Mouse (Mus musculus) layer of hippocampus, adult 11-12 months (tissue): ENCODE measurements around the gene Zfp771.
A peak's percentile ranks its signal among the peaks of the same experiment; 100 is the strongest.

Experiments used
- DNase-seq: peaks from one replicate; pipeline ENCODE4 v3.0.0; 2022; ENCODE audit warnings: low spot score

Gene Zfp771

GRCm38 (mm10) chr7:127253821-127254769 is 10.0 kb downstream of the Zfp771 start:
- DNase-seq: peak; percentile 94

- no peak for DNase-seq
Measured at GRCm38 (mm10) chr7:127255008-127255407, 10.9 kb downstream of the Zfp771 start.

- no peak for DNase-seq
Measured at GRCm38 (mm10) chr7:127255965-127256364, 11.9 kb downstream of the Zfp771 start.

- DNase-seq: no peak
Measured at GRCm38 (mm10) chr7:127256518-127256917, 12.4 kb downstream of the Zfp771 start.

GRCm38 (mm10) chr7:127259186-127259905 is 15.3 kb downstream of the Zfp771 start:
- DNase-seq: no peak

- DNase-seq: peak; percentile 99
Measured at GRCm38 (mm10) chr7:127260309-127261111, 16.4 kb downstream of the Zfp771 start, which contains the start of gene Dctpp1. Dctpp1 (minus strand) TSS chr7:127260709.

- no peak for DNase-seq
Measured at GRCm38 (mm10) chr7:127262218-127262961, 18.3 kb downstream of the Zfp771 start.

GRCm38 (mm10) chr7:127263526-127263925 is 19.5 kb downstream of the Zfp771 start:
- no peak for DNase-seq

GRCm38 (mm10) chr7:127270256-127270655 is 26.2 kb downstream of the Zfp771 start:
- DNase-seq: no peak

- DNase-seq: no peak
Measured at GRCm38 (mm10) chr7:127270666-127271065, 26.6 kb downstream of the Zfp771 start.

GRCm38 (mm10) chr7:127271093-127271492 is 27.0 kb downstream of the Zfp771 start:
- DNase-seq: no peak

- DNase-seq: no peak
Measured at GRCm38 (mm10) chr7:127272566-127272965, 28.5 kb downstream of the Zfp771 start.

GRCm38 (mm10) chr7:127273118-127273923 is 29.2 kb downstream of the Zfp771 start:
- no peak for DNase-seq

- DNase-seq: peak; percentile 98
Measured at GRCm38 (mm10) chr7:127273925-127274789, 30.1 kb downstream of the Zfp771 start, which contains the start of gene Sephs2. Sephs2 (minus strand) TSS chr7:127274055.

GRCm38 (mm10) chr7:127276519-127276961 is 32.5 kb downstream of the Zfp771 start:
- DNase-seq: no peak

- peak; percentile 20 for DNase-seq
Measured at GRCm38 (mm10) chr7:127278311-127278710, 34.2 kb downstream of the Zfp771 start.

- DNase-seq: no peak
Measured at GRCm38 (mm10) chr7:127280092-127280491, 36.0 kb downstream of the Zfp771 start.

- no peak for DNase-seq
Measured at GRCm38 (mm10) chr7:127281114-127281513, 37.0 kb downstream of the Zfp771 start.

- no peak for DNase-seq
Measured at GRCm38 (mm10) chr7:127282190-127282589, 38.1 kb downstream of the Zfp771 start.
